Mouse (Mus musculus) layer of hippocampus, adult 2 months (tissue): ENCODE results near the gene C8g. TPM values are rescaled to one million over a fixed set of nuclear protein-coding genes. Genes with fewer than 3 reads are reported as not detected.

Experiments
- DNase-seq, 2 experiments: peaks; one replicate each; pipeline ENCODE4 v3.0.0; 2022; ENCODE audit warnings: low spot score in 2 of 2
- H3K27ac ChIP-seq: fragments of 200-600 bp; 2 replicates; pipeline ENCODE4 v1.8.1; 2022
- H3K4me3 ChIP-seq: fragments of 200-600 bp; 2 replicates; pipeline ENCODE4 v1.8.1; 2022; ENCODE audit warnings: mild to moderate bottlenecking
- CTCF ChIP-seq: fragments of 200-600 bp; conservative IDR thresholded peaks from 2 replicates; pipeline ENCODE4 v1.8.1; 2022; ENCODE audit warnings: antibody characterized with exemption, mild to moderate bottlenecking, moderate library complexity
- total RNA-seq, 2 experiments: library from RNA; stranded (reverse); gene quantifications; 2 replicates each; pipeline ENCODE4 v1.2.3; 2021

The C8g gene
- total RNA-seq, 2 experiments from 2014 or later: 0.97 to 1.5 TPM

DNA sequence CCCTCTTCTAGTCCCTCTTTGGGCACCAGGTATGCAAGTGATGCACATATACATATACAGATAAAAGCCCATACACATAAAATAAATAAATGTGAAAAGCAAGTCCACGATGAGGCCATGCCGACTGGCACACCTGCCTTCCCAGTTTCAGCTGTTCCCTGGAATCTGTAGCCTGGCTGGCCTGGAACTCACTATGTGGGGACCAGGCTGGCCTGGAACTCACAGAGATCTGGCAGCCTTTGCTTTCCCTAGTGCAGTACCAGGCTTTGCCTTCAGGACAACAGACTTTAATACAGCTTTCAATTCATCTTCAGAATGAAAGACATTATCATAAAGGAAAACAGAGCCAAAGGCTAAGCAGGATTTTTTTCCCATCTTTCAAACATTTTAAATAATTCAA lies 32.2 kb upstream of the C8g start:
- H3K4me3 ChIP-seq: no peak overlapping the region
- peak overlapping the region; percentile 23; the same call in 1 of the 2 replicates for H3K27ac ChIP-seq
- DNase-seq: no peak
- peak; percentile 35; the same call in 1 of the 2 replicates for TF ChIP-seq CTCF

DNA sequence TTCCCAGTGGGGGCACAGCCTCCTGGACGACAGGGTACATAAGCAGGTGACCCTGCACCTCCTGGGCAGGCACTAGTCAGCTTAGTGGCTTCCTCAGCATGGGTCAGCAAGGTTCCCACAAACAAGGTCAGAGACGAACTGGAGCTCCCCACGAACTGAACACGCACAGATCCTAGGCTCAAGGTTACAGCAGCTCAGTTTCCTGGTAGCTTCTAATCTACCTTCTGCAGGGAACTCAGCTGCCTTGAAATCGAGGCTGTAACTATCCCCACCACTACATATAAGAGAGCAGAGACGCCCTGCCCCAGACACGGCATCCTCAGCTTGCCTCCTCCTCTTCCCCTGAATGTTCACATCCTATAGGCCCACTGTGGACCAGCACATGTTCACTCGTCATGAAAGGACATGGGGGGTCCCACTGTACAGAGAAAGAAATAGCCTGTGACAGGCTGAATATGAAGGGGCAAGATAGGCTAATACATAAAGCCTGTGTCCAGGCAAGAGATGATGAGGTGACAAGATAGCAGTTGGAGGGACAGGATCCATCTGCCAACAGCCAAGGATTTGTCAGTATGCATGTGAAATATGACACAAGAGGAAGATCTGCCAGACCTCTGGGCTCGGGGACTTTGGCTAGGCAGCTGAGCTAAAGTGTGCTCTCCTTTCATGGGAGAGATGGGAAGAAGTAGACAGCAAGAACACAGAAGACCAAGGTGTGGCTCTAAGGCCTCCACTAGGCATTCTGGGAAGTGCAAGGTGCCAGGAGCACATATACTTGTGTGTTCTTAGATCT lies 25.2 kb upstream of the C8g start:
- no peak overlapping the region for H3K4me3 ChIP-seq
- H3K27ac ChIP-seq: no peak overlapping the region
- no peak for DNase-seq
- no peak for TF ChIP-seq CTCF

DNA sequence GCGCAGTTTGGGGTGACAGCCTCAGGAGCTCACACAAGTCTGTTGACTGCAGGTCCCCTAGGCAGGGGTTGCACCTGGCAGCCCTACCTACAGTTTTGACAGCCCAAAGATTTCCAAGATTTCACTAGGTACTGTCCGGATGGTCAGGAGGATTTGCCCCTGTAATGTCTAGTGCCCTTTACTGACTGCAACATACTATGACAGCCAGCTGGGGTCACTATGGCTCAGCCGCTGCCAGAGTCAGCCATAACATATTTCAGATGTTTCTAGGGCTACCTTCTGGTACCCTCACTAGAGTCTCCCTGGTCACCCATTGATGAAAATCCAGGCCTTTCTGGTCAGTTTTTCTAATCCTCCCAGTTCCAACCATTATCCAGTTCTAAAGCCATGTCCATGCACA lies 8.4 kb upstream of the C8g start:
- peak; percentile 56 for TF ChIP-seq CTCF

DNA sequence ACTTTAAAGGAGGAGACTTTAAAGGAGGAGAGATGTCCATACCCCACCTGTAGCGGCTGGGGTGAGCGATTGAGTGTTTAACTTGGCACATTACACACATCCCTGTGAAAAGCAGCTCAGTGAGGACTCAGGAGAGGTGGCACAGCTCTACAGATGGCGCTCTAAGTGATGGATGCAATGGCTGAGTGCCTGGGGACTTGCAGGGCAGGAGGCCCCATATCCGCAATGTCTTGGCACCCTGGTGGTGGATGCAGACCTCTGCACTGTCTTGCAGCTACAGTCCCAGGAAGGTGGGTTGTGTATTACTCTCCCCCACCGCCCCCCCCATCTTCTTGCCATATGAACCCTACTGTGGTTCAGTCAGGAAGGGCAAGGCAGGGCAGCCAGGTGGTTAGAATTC lies 5.4 kb upstream of the C8g start:
- DNase-seq: no peak
- H3K27ac ChIP-seq: no peak overlapping the region
- TF ChIP-seq CTCF: peak; percentile 49
- H3K4me3 ChIP-seq: no peak overlapping the region

More for the DNA sequence above, 8.4 kb upstream of the C8g start:
- no peak overlapping the region for H3K4me3 ChIP-seq
- no peak for DNase-seq
- H3K27ac ChIP-seq: no peak overlapping the region

DNA sequence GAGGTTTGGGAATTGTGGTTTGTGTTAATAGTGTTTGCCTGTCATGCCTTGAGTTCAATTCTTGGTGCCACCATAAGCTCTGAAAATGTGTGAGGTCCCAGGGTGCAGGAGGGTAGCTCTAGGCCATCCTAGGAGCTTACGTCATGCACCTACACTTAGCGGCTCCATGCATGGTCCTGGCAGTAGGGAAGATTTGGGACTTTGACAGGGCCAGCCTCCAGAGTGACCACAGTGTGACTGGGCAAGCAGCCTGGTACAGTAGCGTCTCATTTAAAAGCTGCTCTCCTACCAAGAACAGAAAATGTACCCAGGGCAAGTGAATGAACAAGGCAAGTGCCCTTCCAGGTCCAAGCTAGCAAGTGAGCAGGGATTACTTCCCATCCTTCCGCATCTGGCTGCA lies 4.3 kb upstream of the C8g start:
- no peak for TF ChIP-seq CTCF
- no peak for DNase-seq
- Histone ChIP-seq H3K4me3 (no peak overlapping the region), H3K27ac (no peak overlapping the region)

DNA sequence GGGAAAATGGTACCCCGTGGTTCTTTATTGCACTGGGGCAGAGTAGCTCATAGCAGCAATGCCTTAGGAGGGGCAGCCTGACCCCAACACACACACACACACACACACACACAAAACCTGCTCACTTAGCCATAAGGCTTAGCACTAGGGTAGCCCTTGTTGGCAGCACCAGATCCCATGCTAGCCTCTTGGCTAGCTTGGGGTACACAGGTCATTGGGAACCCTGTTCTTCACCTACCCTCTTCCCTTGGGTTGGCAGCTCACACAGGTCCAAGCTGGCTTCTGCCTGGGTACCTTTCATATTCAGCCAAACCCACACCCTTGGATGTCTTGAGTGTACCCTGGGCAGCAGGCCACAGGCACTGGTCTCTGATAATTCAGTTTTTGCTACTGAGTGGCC lies 3.5 kb upstream of the C8g start:
- DNase-seq: no peak
- H3K27ac ChIP-seq: no peak overlapping the region
- no peak overlapping the region for H3K4me3 ChIP-seq
- TF ChIP-seq CTCF: no peak

DNA sequence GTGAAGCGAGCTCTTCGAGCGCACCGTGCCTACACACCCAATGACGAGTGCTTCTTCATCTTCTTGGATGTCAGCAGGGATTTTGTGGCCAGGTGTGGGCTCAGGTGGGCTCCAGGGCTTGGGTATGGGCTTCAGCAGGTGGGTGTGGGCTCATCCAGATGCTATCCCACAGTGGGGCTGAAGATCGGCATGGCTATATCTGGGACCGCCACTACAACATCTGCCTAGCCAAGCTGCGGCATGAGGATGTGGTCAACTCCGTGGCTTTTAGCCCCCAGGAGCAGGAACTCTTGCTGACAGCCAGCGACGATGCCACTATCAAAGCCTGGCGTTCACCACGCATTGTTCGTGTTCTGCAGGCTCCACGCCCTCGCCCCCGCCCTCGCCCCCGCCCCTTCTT lies 3.0 kb upstream of the C8g start:
- no peak for TF ChIP-seq CTCF
- no peak overlapping the region for H3K27ac ChIP-seq
- no peak for DNase-seq
- no peak overlapping the region for H3K4me3 ChIP-seq

DNA sequence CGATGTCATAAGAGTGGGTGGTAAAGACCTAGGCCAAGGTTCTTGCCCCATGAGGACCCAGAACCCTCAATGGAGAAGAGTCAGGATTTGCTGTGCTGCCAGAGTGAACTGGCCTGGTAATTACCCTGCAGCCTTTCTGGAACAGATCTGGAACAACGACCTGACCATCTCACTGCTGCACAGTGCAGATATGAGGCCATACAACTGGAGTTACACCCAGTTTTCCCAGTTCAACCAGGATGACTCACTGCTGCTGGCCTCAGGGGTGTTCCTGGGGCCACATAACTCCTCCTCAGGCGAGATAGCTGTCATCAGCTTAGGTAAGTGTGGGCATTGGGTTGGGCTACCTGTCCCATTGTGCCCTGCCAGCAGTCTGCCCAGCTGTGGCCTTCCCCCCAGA lies 1.2 kb upstream of the C8g start:
- no peak for TF ChIP-seq CTCF
- Histone ChIP-seq H3K27ac (no peak overlapping the region), H3K4me3 (no peak overlapping the region)
- DNase-seq: no peak

DNA sequence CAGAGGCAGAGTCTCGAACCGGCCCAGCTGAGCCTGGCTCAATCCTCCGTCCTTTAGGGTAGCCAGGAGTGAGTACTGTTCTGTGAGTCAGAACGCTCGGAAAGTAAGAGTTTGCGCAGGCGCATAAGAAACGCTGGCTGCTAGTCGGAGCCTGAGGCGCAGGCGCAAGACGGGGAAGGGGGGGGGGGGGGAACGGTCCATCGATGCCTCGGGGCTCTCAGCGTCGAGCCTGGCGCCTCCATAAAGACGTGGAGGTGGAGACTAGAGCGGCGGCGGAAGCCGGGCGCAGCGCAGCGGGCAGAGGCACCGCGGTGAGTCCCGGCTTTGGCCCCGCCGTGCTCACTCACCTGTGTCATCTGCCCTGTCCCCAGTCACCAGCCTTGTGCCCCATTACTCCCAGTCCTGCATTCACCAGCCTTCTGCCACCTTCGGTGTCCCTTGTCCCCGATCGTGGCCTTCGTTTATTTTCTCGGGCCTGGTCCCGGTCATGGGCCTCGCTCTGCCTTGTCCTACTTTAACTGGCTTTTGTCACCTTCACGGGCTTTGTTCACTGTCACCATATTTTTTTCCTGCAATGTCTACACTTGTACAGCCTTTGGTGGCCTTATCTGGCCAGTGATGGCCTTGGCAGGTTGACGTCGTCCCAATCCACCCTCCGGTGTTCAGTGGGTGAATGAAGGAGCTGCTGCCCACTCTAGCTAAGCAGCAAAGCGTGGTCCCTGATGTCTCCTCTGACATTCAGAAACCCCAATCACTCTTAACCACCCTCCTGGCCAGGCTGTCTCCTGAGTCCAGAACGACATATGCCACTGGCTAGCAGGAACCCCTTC lies 728 bp downstream of the C8g start, which contains the start of gene Fbxw5:
Gene Fbxw5, plus strand, starts transcription at position 175 of the 830 bp plus-strand sequence.
- Histone ChIP-seq H3K27ac (peak within 1 kb of the TSS; percentile 96), H3K4me3 (peak within 1 kb of the TSS; percentile 68)
- TF ChIP-seq CTCF: no peak
- DNase-seq: peak; percentile 75 to 88

DNA sequence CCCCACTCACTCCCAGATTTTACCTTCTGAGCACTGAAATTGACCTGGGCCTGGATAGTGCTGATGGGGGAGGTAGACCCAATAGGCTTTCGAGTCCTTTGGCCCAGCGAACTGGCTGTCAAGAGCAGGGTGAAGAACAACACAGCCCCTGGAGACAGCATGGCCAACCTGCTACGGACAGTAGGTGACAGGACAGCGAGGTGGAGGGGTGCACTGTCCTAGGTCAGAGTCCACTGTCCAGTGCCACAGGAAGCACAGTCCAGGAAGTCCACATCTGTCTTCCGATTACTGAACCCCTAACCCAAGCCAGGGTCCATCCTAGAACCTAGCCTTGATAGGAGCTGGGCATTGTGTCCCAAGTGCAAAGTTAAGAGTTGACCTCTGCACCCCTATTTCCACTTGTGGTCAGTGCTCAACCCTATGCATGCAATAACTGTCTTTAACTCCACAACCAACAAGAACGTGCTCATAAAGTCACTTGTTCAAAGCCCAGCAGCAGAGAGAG lies 1.4 kb downstream of the C8g start:
- H3K27ac ChIP-seq: peak overlapping the region; percentile 90
- no peak for DNase-seq
- TF ChIP-seq CTCF: no peak
- H3K4me3 ChIP-seq: peak overlapping the region; percentile 68

DNA sequence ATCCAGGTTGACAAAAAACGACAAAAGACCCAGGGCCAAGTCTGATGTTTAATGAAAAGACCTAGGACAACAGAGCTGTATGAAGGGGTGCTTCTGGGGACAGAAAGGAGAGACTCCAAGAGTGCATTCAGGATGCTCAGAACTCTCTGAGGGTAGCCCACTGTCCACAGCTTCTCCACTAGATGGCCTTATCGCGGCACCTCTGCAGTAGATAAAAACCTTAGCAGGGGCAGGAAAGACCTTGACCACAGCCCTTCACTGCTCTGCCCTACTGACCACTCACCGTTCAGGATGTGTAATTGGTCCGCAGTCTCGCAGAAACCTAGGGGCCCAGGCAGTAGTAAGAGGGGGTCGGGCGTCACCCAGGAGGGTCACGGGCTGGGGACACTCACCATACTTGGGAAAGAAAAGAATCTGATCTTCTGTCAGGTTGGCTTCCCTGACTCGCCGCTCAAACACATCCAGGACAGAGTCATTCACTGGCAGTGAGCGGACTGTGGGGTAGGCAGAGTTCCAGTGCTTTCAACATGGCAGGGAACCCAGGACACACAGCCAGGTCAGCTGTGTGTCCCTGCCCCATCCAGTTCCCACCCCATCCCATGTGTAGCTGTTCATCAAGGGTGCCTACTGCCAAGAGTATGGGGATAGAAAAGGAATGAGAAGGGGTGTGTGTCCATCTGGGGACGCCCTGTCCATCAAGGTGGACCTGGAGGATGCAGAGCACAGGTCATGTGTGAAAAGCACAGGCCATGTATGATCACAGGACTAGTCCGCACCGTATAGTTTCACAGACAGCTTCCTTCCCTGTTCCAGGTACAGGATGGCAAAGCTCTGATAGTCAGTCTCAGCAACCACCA lies 2.7 kb downstream of the C8g start:
- no peak overlapping the region for H3K27ac ChIP-seq
- no peak for DNase-seq
- no peak overlapping the region for H3K4me3 ChIP-seq
- 0 out of 2 replicates have a peak, but pooled peaks have one; percentile 12 for TF ChIP-seq CTCF

DNA sequence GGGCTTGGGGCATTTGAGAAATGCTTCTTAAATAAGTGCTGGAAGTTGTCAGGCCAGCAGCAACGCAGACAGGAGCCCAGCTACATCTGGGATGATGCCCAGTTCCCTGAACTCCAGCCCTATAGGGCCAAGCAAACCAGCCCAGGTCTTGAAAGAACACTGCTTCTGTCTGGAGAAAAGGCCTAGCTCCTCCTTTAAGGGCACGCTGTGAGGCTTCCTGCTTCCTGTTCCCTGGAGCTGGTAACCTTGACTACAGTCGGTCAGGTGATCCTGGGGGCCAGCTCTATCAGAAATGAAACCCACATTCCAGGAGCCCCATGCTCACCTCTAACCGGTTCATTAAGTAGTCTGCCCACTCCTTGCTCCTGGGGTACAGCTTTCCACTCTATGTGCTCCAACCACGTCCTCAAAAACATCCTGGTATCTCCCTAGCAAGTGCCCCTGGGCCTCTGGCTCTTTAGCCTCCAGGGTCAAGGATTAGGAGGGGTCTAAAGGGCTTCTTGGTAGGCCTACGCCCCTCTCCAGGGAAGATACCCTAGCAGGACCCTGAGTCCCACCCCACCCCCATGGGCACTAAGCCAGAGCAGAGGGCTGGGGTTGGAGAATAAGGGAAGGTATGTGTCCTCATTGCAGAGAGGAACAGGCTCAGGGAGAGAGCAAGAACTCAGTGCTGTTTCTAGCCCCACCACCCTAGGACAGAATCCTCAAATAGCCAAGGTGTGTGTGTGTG lies 3.5 kb downstream of the C8g start:
- no peak overlapping the region for H3K4me3 ChIP-seq
- no peak for TF ChIP-seq CTCF
- 0 out of 2 replicates have a peak overlapping the region, but pooled peaks have one; percentile 18 for H3K27ac ChIP-seq
- DNase-seq: no peak
